Comparison of ENCODE assay signal across 20 mouse cellular contexts in the genomic region with DNA sequence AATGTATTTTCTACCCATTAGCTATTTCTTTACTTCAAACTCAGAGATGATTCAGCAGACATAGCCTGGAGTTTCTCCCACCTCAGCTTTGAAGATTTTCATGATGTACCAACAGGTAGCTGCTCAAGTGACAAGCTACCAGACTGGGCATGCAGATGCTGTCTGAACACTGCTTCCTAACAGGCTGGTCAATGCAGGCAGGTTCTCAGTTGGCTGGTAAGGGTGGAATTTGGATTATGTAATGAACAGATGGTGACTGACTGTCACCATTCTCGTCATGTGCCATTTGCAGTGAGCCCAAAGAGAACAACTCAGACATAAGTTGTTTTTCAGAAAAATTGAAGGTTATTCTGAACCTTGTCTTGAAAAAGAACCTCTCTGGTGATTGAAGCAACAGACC. TPM values are rescaled to one million over a fixed set of nuclear protein-coding genes. Genes with fewer than 3 reads are reported as not detected.
DNase-seq lines count a peak whose midpoint lies in the region; ATAC-seq lines count a peak whose summit lies in the region.
"Had no signal": no experiment of that assay in that cellular context is flagged by ENCODE, and none has a peak within 500 bp of the region (broad histone marks: within the 10 kb centered on the region; RNA-seq: fewer than 3 reads in every experiment).

No protein-coding gene starts in this region.

- intact Hi-C loops in heart, postnatal 25 days (cut with DNase I): no loop called here
- intact Hi-C loops in left cerebral cortex, postnatal 36 days (cut with DNase I): no loop called here

- peak; percentile 19 for DNase-seq in heart, adult 11 months
- no peak for DNase-seq in heart, postnatal 25 days (ENCODE audit: low spot score)
- DNase-seq in cerebellum, adult 9-11 months: peak; percentile 53
- peak; percentile 48 to 50 for DNase-seq in layer of hippocampus, adult 8-10 months (ENCODE audit: low spot score in 2 of 2)
- DNase-seq in left cerebral cortex, postnatal 36 days (ENCODE audit: low spot score in 2 of 2): peak; percentile 40 to 42
- no peak for DNase-seq in lung, postnatal 4 days
- no peak for DNase-seq in urinary bladder, adult 2 months (ENCODE audit: low spot score)
- DNase-seq: adrenal gland, postnatal 36 days; B cell, adult 2 months; kidney, postnatal 25 days had no signal

- ATAC-seq in activated CD4-positive, CD25-positive, alpha-beta regulatory T cell, adult 4 months: no peak
- ATAC-seq: lung, postnatal 0 days had no signal

RNA-seq across cellular contexts. Expression of a gene that starts 0.9 kb away (rescaled TPM):
- total RNA-seq in heart, postnatal 25 days (2021): not detected
- total RNA-seq in layer of hippocampus, adult 8-10 months (2022): not detected
- total RNA-seq in left cerebral cortex, postnatal 36 days (2021): not detected
- not detected for polyA plus RNA-seq in activated CD4-positive, CD25-positive, alpha-beta regulatory T cell, adult 4 months (2017; shearing (Covaris generic))
- polyA plus RNA-seq in urinary bladder, adult 2 months (2012; rRNA removed): not detected in 2 replicates
- total RNA-seq: adrenal gland, postnatal 36 days; ES-E14; granulocyte monocyte progenitor cell, adult 5-6 weeks had no signal
- polyA plus RNA-seq: cortical plate, adult 2 months; heart, postnatal 0 days; intestine, embryonic 14.5 days; limb, embryonic 14.5 days; lung, postnatal 0 days; midbrain, embryonic 10.5 days; thymus, postnatal 0 days had no signal

RNA-seq across cellular contexts. Expression of a gene that starts 5.5 kb away (rescaled TPM):
- not detected for total RNA-seq in heart, postnatal 25 days (2021)
- total RNA-seq in layer of hippocampus, adult 8-10 months (2022): not detected
- total RNA-seq in left cerebral cortex, postnatal 36 days (2021): not detected
- polyA plus RNA-seq in activated CD4-positive, CD25-positive, alpha-beta regulatory T cell, adult 4 months (2017; shearing (Covaris generic)): not detected
- polyA plus RNA-seq in urinary bladder, adult 2 months (2012; rRNA removed): not detected in 2 replicates
- total RNA-seq: adrenal gland, postnatal 36 days; ES-E14; granulocyte monocyte progenitor cell, adult 5-6 weeks had no signal
- polyA plus RNA-seq: cortical plate, adult 2 months; heart, postnatal 0 days; intestine, embryonic 14.5 days; limb, embryonic 14.5 days; lung, postnatal 0 days; midbrain, embryonic 10.5 days; thymus, postnatal 0 days had no signal

RNA-seq across cellular contexts. Expression of a gene that starts 6.0 kb away (rescaled TPM):
- total RNA-seq in heart, postnatal 25 days (2021): not detected
- not detected for total RNA-seq in layer of hippocampus, adult 8-10 months (2022)
- not detected for total RNA-seq in left cerebral cortex, postnatal 36 days (2021)
- not detected for polyA plus RNA-seq in activated CD4-positive, CD25-positive, alpha-beta regulatory T cell, adult 4 months (2017; shearing (Covaris generic))
- not detected in 2 replicates for polyA plus RNA-seq in urinary bladder, adult 2 months (2012; rRNA removed)
- total RNA-seq: adrenal gland, postnatal 36 days; ES-E14; granulocyte monocyte progenitor cell, adult 5-6 weeks had no signal
- polyA plus RNA-seq: cortical plate, adult 2 months; heart, postnatal 0 days; intestine, embryonic 14.5 days; limb, embryonic 14.5 days; lung, postnatal 0 days; midbrain, embryonic 10.5 days; thymus, postnatal 0 days had no signal

RNA-seq across cellular contexts. Expression of a gene that starts 11.1 kb away (rescaled TPM):
- not detected for total RNA-seq in heart, postnatal 25 days (2021)
- total RNA-seq in layer of hippocampus, adult 8-10 months (2022): not detected
- total RNA-seq in left cerebral cortex, postnatal 36 days (2021): not detected
- not detected for polyA plus RNA-seq in activated CD4-positive, CD25-positive, alpha-beta regulatory T cell, adult 4 months (2017; shearing (Covaris generic))
- 0.18 TPM in 1 of 2 replicates, not detected in the other for polyA plus RNA-seq in urinary bladder, adult 2 months (2012; rRNA removed)
- total RNA-seq: adrenal gland, postnatal 36 days; ES-E14; granulocyte monocyte progenitor cell, adult 5-6 weeks had no signal
- polyA plus RNA-seq: cortical plate, adult 2 months; heart, postnatal 0 days; intestine, embryonic 14.5 days; limb, embryonic 14.5 days; lung, postnatal 0 days; midbrain, embryonic 10.5 days; thymus, postnatal 0 days had no signal

RNA-seq across cellular contexts. Expression of a gene that starts 11.2 kb away (rescaled TPM):
- not detected for total RNA-seq in heart, postnatal 25 days (2021)
- not detected for total RNA-seq in layer of hippocampus, adult 8-10 months (2022)
- not detected for total RNA-seq in left cerebral cortex, postnatal 36 days (2021)
- not detected for polyA plus RNA-seq in activated CD4-positive, CD25-positive, alpha-beta regulatory T cell, adult 4 months (2017; shearing (Covaris generic))
- polyA plus RNA-seq in urinary bladder, adult 2 months (2012; rRNA removed): not detected in 2 replicates
- total RNA-seq: adrenal gland, postnatal 36 days; ES-E14; granulocyte monocyte progenitor cell, adult 5-6 weeks had no signal
- polyA plus RNA-seq: cortical plate, adult 2 months; heart, postnatal 0 days; intestine, embryonic 14.5 days; limb, embryonic 14.5 days; lung, postnatal 0 days; midbrain, embryonic 10.5 days; thymus, postnatal 0 days had no signal

Comparison
In these comparisons a context has a peak if more than half of its experiments do, and no peak if none do; other contexts are left out.
1. DNase-seq: peak in heart, adult 11 months (single experiment), cerebellum, adult 9-11 months (single experiment), layer of hippocampus, adult 8-10 months (2 of 2) and left cerebral cortex, postnatal 36 days (2 of 2); none in heart, postnatal 25 days (single experiment), lung, postnatal 4 days (0 of 2) and urinary bladder, adult 2 months (single experiment).